Mouse (Mus musculus): ENCODE measurements around the gene Ccdc51. TPM values are rescaled to one million over a fixed set of nuclear protein-coding genes. Genes with fewer than 3 reads are reported as not detected.

Ccdc51 gene
- total RNA-seq, 2 experiments from 2014 or later: 2.6 to 5.0 TPM

DNA sequence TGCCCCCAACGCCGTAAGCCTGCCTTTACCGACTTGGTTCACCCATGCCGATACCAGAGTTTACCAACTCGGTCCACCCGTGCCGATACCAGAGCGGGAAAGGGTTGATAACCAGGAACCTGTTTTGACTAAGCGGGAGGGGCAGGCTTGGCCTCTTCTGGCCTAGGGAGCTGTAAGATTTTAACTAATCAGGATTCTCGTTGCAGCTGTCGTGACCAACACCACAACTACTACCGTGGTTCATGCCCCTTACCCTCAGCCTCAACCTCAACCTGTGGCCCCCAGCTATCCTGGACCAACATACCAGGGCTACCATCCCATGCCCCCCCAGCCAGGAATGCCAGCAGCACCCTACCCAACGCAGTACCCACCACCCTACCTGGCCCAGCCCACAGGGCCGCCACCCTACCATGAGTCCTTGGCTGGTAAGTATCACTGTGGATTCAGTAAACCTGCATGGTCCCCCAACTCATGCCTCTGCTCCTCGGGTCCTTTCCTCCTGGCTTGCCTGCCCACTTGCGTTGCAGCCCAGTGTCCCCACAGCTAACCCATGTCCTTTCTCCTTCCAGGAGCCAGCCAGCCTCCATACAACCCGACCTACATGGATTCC lies 26.1 kb upstream of the Ccdc51 start:
- ATAC-seq (replicated peaks; ENCODE audit: low FRiP score, poor library complexity, severe bottlenecking): no peak

DNA sequence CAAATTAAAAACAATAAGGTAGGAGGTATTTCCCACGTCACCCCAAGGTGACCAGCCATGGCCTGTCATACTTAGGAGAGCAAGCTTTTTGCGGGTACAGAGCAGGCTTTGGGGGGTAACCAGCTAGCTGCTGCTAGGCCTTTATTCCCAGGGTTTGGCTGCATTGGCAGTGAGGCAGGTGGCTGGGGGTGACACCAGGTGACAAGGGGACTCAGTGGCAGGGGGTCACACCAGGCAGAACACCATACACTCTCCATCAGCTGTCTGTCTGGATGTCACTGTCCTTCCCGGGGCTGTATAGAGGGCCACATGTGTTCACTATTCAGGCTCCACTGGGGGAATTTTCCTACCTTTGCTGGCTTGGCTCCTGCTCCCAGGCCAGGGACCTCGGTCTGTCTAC lies 25.4 kb upstream of the Ccdc51 start:
- ATAC-seq (replicated peaks; ENCODE audit: low FRiP score, poor library complexity, severe bottlenecking): no peak

DNA sequence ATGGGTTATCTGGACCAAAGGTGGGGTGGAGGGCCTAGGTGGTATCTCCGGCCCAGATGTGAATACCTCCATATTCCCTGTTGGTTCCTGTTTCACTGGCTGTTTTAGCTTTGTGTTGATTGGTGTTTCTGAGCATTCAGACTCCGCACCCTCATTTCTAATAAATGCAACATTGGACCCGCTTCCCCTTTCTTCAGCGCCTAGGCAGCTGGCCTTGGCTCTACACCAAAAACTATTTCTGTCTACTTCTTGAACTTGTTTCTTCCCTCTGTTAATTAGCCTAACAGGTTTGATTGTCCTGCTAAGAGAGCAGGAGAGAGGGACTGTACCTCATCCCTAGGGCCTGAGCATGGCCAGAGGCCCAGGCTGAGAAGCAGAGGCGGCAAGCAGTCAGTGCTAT lies 24.8 kb upstream of the Ccdc51 start:
- no peak for ATAC-seq (replicated peaks; ENCODE audit: low FRiP score, poor library complexity, severe bottlenecking)

DNA sequence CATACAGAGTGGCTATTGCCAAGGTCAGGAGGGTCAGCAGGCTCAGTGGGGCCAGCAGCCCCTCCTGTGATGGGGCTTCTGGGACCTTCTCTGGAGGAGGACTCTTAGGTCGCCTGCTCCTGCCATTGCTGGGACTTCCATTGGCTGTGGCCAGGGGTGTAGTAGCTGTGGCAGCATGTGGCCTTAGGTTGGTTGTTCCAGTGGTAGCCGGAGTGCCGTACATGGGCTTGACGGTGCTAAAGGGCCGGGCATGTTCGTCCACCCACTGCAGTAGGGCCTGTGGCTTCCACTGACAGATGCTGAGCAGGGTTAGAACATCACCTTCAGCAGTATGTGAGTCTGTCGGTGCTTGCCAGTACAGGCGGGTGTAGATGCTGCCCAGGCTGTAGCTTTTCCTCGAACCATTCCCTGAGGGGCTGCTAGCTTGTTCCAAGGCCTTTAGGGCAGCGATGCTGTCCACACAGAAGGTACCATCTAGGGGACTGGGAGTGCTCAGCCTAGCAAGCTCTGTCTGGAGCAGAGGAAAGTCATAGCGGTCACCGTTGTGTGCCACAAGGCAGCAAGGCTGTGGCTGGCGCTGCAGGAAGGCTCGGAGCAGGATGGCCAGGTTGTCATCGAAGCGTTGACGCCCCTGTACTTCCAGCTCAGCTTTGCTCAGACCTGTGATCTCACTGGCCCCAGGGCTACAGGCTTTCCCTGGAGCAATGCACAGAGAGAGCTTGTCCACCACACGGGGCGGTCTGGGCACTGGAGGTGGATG lies 24.1 kb upstream of the Ccdc51 start:
- no peak for ATAC-seq (replicated peaks; ENCODE audit: low FRiP score, poor library complexity, severe bottlenecking)

DNA sequence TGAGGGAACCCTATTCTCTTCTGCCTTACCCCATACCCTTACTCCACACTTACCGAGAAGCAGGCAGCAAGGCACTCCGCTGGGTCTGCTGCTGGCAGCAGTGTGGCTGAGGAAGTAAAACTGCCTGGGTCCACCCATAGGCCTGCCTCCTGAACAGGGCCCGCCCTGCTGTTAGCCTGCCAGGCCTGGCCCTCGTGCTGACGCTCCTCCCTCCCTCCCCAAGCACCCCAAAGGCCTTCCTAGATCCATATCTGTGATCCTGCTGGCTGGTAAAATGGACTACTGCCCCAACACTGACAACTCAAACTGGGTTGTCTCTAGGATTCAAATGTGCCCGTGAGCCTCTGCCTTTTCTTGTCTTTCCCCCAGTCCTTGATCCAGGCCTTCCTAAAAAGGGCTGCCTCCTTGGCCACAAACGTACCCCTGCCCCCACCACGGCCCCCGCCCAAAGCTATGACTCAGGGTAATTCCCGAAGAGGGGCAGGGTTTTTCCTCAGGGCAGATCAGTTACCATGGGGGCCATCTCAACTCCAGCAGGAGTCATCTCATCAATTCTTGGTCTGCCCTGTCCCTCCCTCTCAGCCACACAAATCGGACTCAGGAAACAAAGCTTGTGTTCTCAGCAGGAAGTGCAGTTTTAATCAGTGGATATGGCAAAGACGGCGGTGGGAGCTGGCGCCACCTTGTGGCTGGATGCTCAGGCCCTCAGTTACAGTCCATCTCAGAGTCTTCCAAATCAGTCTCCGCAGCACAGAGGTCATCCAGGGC lies 23.0 kb upstream of the Ccdc51 start, which contains the start of gene Trex1:
Gene Trex1 (minus strand): TSS at position 599 of the 768 bp plus-strand sequence.
- peak; percentile 94 for ATAC-seq (replicated peaks; ENCODE audit: low FRiP score, poor library complexity, severe bottlenecking)

DNA sequence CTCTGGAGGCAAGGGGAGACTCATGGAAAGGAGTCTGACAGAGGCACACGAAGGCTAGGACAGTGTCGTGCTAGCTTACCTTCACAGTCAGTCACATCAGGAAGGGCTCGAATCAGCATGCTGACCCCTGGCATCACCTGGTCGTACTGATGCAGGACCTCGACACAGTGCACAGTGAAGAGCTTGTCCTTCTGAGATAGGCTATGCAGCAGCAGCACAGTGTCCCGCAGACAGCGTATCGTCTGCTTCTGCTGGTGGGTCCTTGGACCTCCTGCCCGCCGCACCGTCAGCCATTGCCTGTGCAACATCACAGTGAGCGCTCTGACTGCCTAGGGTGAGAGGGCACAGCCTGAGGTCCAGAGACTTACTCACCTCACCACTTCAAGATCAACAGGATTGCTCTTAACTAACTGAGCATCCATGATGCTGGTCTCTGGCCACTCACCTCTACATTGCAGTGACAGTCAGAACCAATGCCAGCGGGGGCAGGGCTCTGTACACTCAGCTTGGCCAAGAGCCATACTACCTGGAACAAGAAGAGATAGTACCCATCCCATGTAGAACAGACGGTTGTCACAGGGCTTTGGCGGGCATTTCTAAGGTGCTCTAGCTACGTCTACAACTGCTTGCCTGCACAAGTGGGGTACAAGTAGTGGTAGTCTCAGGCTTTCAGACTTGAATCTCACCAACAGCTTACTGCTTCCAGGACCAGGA lies 22.0 kb upstream of the Ccdc51 start:
- no peak for ATAC-seq (replicated peaks; ENCODE audit: low FRiP score, poor library complexity, severe bottlenecking)

DNA sequence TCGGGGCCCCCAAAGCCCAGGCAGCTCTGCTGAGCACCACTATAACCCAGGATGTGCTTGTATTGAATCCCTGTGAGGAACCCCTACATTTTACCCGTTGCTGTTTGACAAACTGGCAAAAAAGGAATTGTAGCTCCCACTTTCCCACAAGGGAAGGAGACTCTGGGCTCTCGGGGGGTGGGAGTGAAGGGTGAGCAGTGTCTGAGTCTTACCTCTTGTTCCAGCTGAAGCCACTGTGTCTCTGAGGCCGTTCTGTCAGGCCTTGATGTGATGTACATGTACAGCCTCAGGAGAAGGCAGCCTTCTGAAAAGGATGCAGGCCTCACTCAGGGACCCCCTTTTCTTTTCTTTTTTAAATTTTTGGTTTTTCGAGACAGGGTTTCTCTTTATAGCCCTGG lies 21.4 kb upstream of the Ccdc51 start:
- no peak for ATAC-seq (replicated peaks; ENCODE audit: low FRiP score, poor library complexity, severe bottlenecking)

DNA sequence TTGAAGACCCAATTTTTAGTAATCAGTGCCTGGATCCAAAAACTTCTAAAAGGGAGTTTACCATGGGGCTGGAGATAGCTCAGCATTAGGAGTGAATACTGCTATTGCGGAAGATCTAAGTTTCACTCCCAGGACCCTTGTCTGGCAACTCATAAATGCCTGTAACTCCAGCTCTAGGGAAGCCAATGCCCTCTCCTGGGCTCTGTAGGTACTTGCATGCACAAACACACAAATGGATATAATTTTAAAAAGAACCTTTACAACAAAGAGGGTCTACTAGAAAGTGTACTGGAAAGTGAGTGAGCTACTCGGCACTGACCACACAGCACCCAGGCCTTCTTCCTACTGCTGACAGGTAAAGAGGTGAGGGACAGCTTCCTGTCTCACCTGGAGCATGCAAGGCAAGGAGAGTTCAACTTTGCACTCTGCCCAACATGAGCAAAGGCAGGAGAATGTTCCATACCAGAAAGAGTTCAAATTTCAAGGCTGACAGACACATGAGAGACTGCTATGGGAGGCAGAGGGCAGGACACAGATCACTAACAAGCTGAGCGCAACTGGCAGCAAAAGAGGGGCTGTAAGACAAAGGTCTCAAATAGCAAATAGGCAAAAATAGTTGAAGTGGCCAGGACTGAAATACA lies 14.1 kb upstream of the Ccdc51 start:
- ATAC-seq (replicated peaks; ENCODE audit: low FRiP score, poor library complexity, severe bottlenecking): no peak

DNA sequence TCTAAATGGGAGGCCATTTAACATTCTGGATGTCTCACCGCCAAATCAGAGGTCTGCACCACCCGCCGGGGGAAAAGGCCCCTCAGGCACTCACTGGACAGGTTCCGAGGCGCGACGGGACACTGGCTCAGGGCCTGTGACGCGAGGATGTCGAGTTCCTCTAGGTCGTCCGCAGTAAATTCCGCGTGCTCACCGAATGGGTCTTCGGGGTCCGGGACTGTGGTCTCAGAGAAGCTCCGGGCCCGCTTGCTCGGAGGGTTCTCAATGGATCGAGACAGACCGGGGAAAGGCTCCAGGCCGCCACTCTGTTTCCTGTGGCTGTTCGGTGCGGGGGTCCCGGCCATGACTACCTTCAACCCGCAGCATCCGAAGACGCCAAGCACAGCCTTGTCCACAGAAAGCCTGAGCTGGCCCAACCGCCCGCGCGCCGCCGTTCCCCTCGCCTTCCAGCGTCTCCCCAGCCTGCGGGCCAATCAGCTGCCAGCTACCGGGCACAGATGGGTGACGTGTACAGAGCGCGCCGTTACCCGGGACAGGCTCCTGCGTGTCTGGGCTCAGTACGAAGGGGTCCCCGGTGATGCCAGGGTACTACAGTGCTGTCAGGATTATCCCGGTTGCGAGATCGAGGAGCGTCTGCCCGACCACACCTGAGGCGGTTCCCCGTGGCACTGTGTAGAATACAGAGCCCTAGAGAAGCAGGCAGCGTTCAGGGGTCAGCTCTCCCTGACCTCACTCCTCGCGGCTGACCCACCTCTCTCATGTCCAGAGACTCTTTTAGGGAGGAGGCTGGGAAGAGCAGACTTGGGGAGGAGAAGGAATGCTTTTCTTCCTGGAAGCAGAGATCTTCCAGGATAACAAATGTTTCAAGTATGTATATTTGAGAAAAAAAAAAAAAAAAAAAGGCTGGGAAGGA lies 8.4 kb upstream of the Ccdc51 start, which contains the start of gene Atrip:
Gene Atrip (minus strand): TSS at position 464 of the 913 bp plus-strand sequence.
- ATAC-seq (replicated peaks; ENCODE audit: low FRiP score, poor library complexity, severe bottlenecking): peak; percentile 100

DNA sequence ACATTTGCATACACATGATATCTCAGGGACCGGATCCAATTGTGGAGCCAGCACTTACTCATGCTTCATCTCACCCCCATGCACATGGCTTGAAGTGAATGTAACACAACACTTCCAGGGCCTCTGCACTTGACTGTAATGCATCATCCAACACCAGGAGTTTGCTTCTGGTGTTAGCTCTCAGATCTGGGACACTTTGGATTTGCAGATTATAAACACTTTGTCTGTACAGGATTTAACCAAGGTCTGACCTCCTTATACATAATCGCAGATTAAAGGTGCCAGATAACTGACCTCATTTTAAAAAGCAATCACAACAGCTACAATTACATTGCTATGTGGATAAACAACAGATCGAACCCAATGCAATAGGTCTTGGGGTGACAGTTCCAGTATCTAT lies 1.8 kb upstream of the Ccdc51 start:
- ATAC-seq (replicated peaks; ENCODE audit: low FRiP score, poor library complexity, severe bottlenecking): no peak

DNA sequence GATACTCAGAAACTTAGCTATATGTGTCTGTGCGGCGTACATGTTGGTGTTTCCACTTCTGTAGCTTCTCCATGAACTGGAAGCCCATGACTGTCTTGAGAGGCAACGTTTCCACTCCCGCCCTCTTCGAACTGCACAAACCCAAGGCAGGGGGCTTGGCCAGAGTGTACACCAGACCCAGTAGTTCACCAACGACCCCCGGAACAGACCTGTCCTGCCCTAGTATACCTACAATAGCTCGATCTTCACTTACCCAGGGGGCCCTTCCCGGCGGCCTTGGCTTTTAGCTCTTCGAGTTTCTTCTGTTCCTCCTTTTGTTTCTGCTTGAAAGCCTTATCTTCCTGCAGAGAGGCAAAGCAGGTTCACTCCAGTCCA lies 557 bp upstream of the Ccdc51 start:
- 0 out of 2 replicates have a peak, but pooled peaks have one; percentile 11 for ATAC-seq (replicated peaks; ENCODE audit: low FRiP score, poor library complexity, severe bottlenecking)

DNA sequence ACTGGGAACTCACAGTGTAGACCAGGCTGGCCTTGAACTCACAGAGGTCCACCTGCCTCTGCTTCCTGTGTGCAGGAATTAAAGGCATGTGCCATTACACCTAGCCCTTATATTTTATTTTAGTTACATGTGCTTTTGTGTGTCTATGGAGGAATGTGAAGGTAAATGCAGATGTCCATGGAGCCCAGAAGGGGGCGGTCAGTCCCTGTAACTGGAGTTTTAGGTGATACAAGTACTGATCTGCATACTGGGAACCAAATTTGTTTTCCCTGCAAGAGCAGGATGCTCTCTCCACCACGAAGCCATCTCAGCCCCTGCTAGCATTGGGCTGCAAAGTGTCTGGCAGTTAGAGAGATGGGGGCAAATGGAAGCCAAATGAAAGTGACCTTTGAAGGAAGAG lies 2.6 kb downstream of the Ccdc51 start:
- ATAC-seq (replicated peaks; ENCODE audit: low FRiP score, poor library complexity, severe bottlenecking): no peak

DNA sequence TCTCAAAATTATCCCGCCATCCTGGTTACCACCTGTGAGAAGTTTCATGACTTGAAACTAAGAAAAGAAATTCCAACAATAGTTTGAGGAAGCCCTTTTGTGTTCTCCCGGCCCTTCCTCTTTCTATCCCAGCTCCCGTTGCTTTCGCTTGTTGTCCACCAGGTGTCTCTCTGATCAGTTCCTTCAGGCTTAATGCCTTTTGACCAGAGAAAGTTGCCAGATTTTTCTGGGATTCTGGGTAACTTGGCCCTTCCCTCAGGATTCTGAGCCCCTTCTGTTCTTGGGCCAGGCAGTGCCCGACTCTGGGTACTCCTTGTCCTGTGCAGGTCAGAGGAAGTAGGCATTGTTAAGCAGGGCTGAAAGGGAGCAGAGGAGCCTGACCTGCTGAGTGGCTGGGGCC lies 5.7 kb downstream of the Ccdc51 start:
- ATAC-seq (replicated peaks; ENCODE audit: low FRiP score, poor library complexity, severe bottlenecking): no peak

DNA sequence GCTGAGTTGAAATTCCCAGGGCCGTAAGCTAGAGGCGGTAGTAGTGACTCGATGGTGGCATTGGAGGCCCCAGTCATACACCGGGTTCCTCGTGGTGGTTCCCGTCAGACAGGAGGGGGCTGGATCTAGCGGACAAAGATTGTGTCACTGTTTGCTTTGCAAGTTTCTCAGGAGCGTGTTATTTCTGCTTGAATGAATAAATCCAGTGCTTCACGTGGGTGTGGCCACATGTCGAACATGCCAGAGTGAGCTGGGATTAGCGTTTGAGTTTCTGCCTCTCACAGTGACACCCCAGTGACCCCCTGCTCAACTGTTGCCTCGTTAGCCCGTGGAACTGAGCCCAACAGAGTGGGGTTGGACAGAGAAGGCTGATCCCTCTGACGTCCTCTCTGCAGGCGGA lies 8.2 kb downstream of the Ccdc51 start:
- no peak for ATAC-seq (replicated peaks; ENCODE audit: low FRiP score, poor library complexity, severe bottlenecking)

DNA sequence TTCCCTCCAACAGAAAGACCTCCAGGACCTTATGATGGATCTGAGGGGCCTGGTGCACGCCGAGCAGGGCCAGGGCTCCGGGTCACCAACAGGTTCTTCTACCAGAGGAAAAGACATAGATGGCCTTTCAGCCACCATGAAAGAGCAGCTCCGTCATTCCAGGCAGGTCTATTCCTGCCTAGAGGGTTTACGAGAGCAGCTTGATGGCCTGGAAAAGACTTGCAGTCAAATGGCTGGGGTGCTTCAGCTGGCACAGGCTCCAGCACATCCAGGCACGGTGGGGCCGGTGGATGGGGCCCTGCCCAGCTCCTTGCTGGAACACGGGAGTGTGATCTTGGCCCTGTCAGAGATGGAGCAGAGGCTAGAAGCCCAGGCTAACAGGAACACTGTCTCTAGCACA lies 9.5 kb downstream of the Ccdc51 start:
- no peak for ATAC-seq (replicated peaks; ENCODE audit: low FRiP score, poor library complexity, severe bottlenecking)

DNA sequence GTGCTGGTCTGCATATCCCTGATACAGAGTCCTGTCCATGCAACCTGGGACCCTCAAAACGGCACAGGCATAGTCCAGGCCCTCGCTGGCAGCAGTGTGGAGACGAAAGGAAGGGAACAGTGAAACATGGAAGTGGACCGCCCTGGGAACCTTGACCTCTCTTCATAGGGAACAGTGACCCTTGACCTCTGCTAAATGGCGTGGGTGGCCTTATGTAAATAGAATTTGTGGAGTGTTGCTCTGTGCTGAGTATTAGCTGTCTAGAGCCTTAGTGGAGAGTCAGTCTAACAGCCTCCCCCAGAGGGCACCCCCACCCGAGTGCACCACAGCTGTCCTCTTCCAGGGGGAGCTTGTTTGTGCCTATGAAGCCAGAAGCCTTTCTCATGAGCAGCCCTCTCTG lies 10.5 kb downstream of the Ccdc51 start:
- ATAC-seq (replicated peaks; ENCODE audit: low FRiP score, poor library complexity, severe bottlenecking): no peak

DNA sequence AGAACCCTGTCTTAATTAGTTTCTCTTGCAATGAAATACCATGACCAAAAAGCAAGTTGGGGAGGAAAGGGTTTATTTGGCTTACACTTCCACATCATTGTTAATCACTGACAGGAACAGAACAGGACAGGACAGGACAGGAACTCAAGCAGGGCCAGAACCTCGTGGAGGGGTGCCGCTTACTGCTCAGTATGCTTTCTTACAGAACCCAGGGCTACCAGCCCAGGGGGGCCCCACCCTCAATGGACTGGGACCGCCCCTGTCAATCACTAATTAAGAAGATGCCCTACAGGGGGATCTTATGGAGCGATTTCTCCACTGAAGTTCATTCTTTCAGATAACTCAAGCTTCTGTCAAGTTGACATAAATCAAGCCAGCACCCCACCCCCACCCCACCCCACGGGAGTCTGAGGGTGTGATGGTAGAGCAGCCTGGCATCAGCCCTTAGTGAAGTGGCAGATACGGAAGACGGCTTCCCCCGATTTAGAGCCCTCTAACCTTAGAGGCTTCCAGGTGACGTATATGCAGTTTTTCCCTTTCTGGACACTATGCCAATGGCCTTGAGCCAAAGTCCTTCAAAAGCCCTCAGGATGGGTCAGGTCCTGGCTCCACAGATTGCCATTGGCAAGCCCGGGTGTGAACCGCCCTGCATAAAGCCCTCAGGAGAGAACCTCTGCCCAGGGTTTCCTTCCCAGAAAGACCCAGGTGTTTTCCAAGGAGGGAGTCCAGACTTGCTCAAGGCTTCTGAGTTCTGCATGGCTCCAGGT lies 11.7 kb downstream of the Ccdc51 start:
- ATAC-seq (replicated peaks; ENCODE audit: low FRiP score, poor library complexity, severe bottlenecking): no peak

DNA sequence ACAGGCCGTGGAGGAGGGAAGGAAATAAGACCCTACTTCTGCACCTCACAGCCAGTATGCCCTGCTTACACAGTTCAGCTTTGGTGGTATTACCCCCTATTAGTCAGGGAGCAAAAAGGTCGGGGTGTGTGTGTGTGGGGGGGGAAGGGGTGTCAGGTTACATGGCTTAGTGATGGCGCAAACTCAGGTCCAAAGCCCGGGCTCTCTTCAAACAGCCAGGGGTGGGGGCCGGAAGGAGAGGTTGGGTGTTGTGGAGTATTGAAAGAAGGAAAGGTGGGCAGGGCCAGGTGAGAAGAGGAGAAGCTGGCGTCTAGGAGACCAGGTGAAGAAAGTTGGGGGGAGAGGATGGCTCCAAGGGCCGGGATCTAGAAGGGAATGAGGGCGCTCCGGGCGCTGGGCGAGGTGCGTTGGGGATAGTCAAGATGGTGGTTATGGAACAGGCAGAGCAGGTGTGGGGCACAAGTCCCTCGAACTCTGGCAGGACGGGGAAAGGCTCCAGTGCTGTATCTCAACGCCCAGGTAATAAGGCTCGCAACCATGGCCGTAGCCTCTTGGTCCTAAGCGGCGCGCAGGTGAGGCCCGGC lies 12.4 kb downstream of the Ccdc51 start:
- no peak for ATAC-seq (replicated peaks; ENCODE audit: low FRiP score, poor library complexity, severe bottlenecking)

All from erythroid progenitor cell, adult 5-6 weeks (primary cell).